Mouse (Mus musculus): Measurements from ENCODE around the gene Gopc. TPM values are rescaled to one million over a fixed set of nuclear protein-coding genes. Genes with fewer than 3 reads are reported as not detected.

The Gopc gene
- polyA plus RNA-seq, 2 experiments: 2.8 to 3.0 TPM

GRCm38 (mm10) chr10:52405160-52405559 is 23.2 kb upstream of the Gopc start:
- TF ChIP-seq CTCF (IDR thresholded peaks at IDR 0.05; ENCODE audit: low read depth) (no peak), EP300 (IDR thresholded peaks at IDR 0.05; ENCODE audit: low read depth) (no peak)
- H3K9me3 ChIP-seq (ENCODE audit: control insufficient read depth, low read length): no peaks in the 10 kb centered on the region

GRCm38 (mm10) chr10:52399722-52400121 is 17.8 kb upstream of the Gopc start:
- no peak for ATAC-seq (ENCODE audit: insufficient read depth)

More at GRCm38 (mm10) chr10:52405160-52405559, 23.2 kb upstream of the Gopc start:
- Histone ChIP-seq H3K36me3 (replicated peaks; ENCODE audit: control insufficient read depth, insufficient read depth, low read depth) (no peaks in the 10 kb centered on the region), H3K4me2 (ENCODE audit: low read depth) (no peak overlapping the region), H3K27me3 (ENCODE audit: control insufficient read depth, insufficient read depth, low read length) (no peaks in the 10 kb centered on the region), H3K27ac (no peak overlapping the region), H3K9ac (replicated peaks) (no peak overlapping the region), H3K4me3 (ENCODE audit: insufficient read depth in 1 of 2, low read depth in 2 of 2, low read length in 2 of 2) (no peak overlapping the region), H3K4me1 (replicated peaks; ENCODE audit: control insufficient read depth in 2 of 2, insufficient read depth in 2 of 2, low read length in 1 of 2) (no peaks in the 10 kb centered on the region)
- 71% methylated on average over 13 of the region's 13 CpGs for WGBS (ENCODE audit: insufficient replicate concordance)
- DNase-seq (ENCODE audit: low read depth in 3 of 3, low spot score in 3 of 3): no peak
- no peak for ATAC-seq (ENCODE audit: insufficient read depth)

GRCm38 (mm10) chr10:52398715-52399114 is 16.8 kb upstream of the Gopc start:
- Histone ChIP-seq H3K4me1 (replicated peaks; ENCODE audit: control insufficient read depth in 2 of 2, insufficient read depth in 2 of 2, low read length in 1 of 2) (no peaks in the 10 kb centered on the region), H3K4me3 (ENCODE audit: insufficient read depth in 1 of 2, low read depth in 2 of 2, low read length in 2 of 2) (no peak overlapping the region), H3K36me3 (replicated peaks; ENCODE audit: control insufficient read depth, insufficient read depth, low read depth) (no peaks in the 10 kb centered on the region), H3K9ac (replicated peaks) (no peak overlapping the region), H3K27me3 (ENCODE audit: control insufficient read depth, insufficient read depth, low read length) (no peaks in the 10 kb centered on the region), H3K27ac (no peak overlapping the region), H3K9me3 (ENCODE audit: control insufficient read depth, low read length) (no peaks in the 10 kb centered on the region), H3K4me2 (ENCODE audit: low read depth) (no peak overlapping the region)
- no peak for TF ChIP-seq EP300 (IDR thresholded peaks at IDR 0.05; ENCODE audit: low read depth)
- TF ChIP-seq CTCF (IDR thresholded peaks at IDR 0.05; ENCODE audit: low read depth): no peak
- DNase-seq (ENCODE audit: low read depth in 3 of 3, low spot score in 3 of 3): no peak
- no peak for ATAC-seq (ENCODE audit: insufficient read depth)
- WGBS (ENCODE audit: insufficient replicate concordance): 53% methylated on average over 2 of the region's 2 CpGs

More at GRCm38 (mm10) chr10:52399722-52400121, 17.8 kb upstream of the Gopc start:
- Histone ChIP-seq H3K9me3 (ENCODE audit: control insufficient read depth, low read length) (no peaks in the 10 kb centered on the region), H3K27me3 (ENCODE audit: control insufficient read depth, insufficient read depth, low read length) (no peaks in the 10 kb centered on the region), H3K4me2 (ENCODE audit: low read depth) (no peak overlapping the region), H3K4me3 (ENCODE audit: insufficient read depth in 1 of 2, low read depth in 2 of 2, low read length in 2 of 2) (no peak overlapping the region), H3K36me3 (replicated peaks; ENCODE audit: control insufficient read depth, insufficient read depth, low read depth) (no peaks in the 10 kb centered on the region), H3K27ac (no peak overlapping the region), H3K4me1 (replicated peaks; ENCODE audit: control insufficient read depth in 2 of 2, insufficient read depth in 2 of 2, low read length in 1 of 2) (no peaks in the 10 kb centered on the region), H3K9ac (replicated peaks) (no peak overlapping the region)
- 39% methylated on average over 3 of the region's 3 CpGs for WGBS (ENCODE audit: insufficient replicate concordance)
- DNase-seq (ENCODE audit: low read depth in 3 of 3, low spot score in 3 of 3): no peak
- no peak for TF ChIP-seq CTCF (IDR thresholded peaks at IDR 0.05; ENCODE audit: low read depth)
- TF ChIP-seq EP300 (IDR thresholded peaks at IDR 0.05; ENCODE audit: low read depth): no peak

GRCm38 (mm10) chr10:52396647-52397046 is 14.7 kb upstream of the Gopc start:
- DNase-seq (ENCODE audit: low read depth in 3 of 3, low spot score in 3 of 3) (no peak), ATAC-seq (ENCODE audit: insufficient read depth) (no peak)
- WGBS (ENCODE audit: insufficient replicate concordance): 73% methylated on average over 3 of the region's 3 CpGs
- TF ChIP-seq EP300 (IDR thresholded peaks at IDR 0.05; ENCODE audit: low read depth): no peak
- TF ChIP-seq CTCF (IDR thresholded peaks at IDR 0.05; ENCODE audit: low read depth): no peak
- Histone ChIP-seq H3K9me3 (ENCODE audit: control insufficient read depth, low read length) (no peaks in the 10 kb centered on the region), H3K27ac (no peak overlapping the region), H3K36me3 (replicated peaks; ENCODE audit: control insufficient read depth, insufficient read depth, low read depth) (no peaks in the 10 kb centered on the region), H3K27me3 (ENCODE audit: control insufficient read depth, insufficient read depth, low read length) (no peaks in the 10 kb centered on the region), H3K4me1 (replicated peaks; ENCODE audit: control insufficient read depth in 2 of 2, insufficient read depth in 2 of 2, low read length in 1 of 2) (no peaks in the 10 kb centered on the region), H3K9ac (replicated peaks) (no peak overlapping the region), H3K4me3 (ENCODE audit: insufficient read depth in 1 of 2, low read depth in 2 of 2, low read length in 2 of 2) (no peak overlapping the region), H3K4me2 (ENCODE audit: low read depth) (no peak overlapping the region)

- TF ChIP-seq CTCF (IDR thresholded peaks at IDR 0.05; ENCODE audit: low read depth): no peak
- TF ChIP-seq EP300 (IDR thresholded peaks at IDR 0.05; ENCODE audit: low read depth): no peak
- 33% methylated on average over 2 of the region's 2 CpGs for WGBS (ENCODE audit: insufficient replicate concordance)
- no peak for DNase-seq (ENCODE audit: low read depth in 3 of 3, low spot score in 3 of 3)
Measured at GRCm38 (mm10) chr10:52391208-52391607, 9.3 kb upstream of the Gopc start.

More at GRCm38 (mm10) chr10:52391208-52391607, 9.3 kb upstream of the Gopc start:
- no peak for ATAC-seq (ENCODE audit: insufficient read depth)
- Histone ChIP-seq H3K36me3 (replicated peaks; ENCODE audit: control insufficient read depth, insufficient read depth, low read depth) (no peaks in the 10 kb centered on the region), H3K27ac (no peak overlapping the region), H3K4me3 (ENCODE audit: insufficient read depth in 1 of 2, low read depth in 2 of 2, low read length in 2 of 2) (no peak overlapping the region), H3K27me3 (ENCODE audit: control insufficient read depth, insufficient read depth, low read length) (no peaks in the 10 kb centered on the region; the same call in 1 of the 2 replicates), H3K9me3 (ENCODE audit: control insufficient read depth, low read length) (no peaks in the 10 kb centered on the region), H3K4me2 (ENCODE audit: low read depth) (no peak overlapping the region), H3K9ac (replicated peaks) (no peak overlapping the region), H3K4me1 (replicated peaks; ENCODE audit: control insufficient read depth in 2 of 2, insufficient read depth in 2 of 2, low read length in 1 of 2) (no peaks in the 10 kb centered on the region)

Measured in liver, embryonic 14.5 days (tissue).